Mouse (Mus musculus) C2C12 (cell line): ENCODE measurements at regions not wholly inside any gene's neighbourhood (a gene's known extent, or its start where the extent isn't known, plus 50 kb on each side); places are given as distances from the start of the nearest gene placed in this dataset.

Experiments used
- H3K27me3 ChIP-seq: one replicate; pipeline ENCODE4 v1.6.1; 2011; ENCODE audit not compliant: control insufficient read depth, insufficient read depth, insufficient read length
- H3K36me3 ChIP-seq: one replicate; pipeline ENCODE4 v1.6.1; 2011; ENCODE audit not compliant: control insufficient read depth, insufficient read depth
- H3K4me3 ChIP-seq: one replicate; pipeline ENCODE4 v1.5.1; 2011; ENCODE audit warnings: mild to moderate bottlenecking, control low read depth; ENCODE audit not compliant: poor library complexity, insufficient read depth, severe bottlenecking
- H3K79me2 ChIP-seq: one replicate; pipeline ENCODE4 v1.6.1; 2011; ENCODE audit not compliant: control insufficient read depth, insufficient read depth
- H3K79me3 ChIP-seq: one replicate; pipeline ENCODE4 v1.6.1; 2011; ENCODE audit warnings: low read depth, control low read depth
- H3ac ChIP-seq: one replicate; pipeline ENCODE3; 2011; ENCODE audit warnings: low read depth; ENCODE audit not compliant: control insufficient read depth, insufficient read length
- CEBPB ChIP-seq: IDR thresholded peaks from one replicate; pipeline ENCODE4 v1.6.1; 2011; ENCODE audit warnings: low read depth, mild to moderate bottlenecking, control low read depth, moderate library complexity
- CTCF ChIP-seq: IDR thresholded peaks from one replicate; pipeline ENCODE4 v1.5.1; 2011; ENCODE audit not compliant: control insufficient read depth, insufficient read depth, insufficient read length
- FOSL1 ChIP-seq: IDR thresholded peaks from one replicate; pipeline ENCODE4 v1.8.0; 2011; ENCODE audit warnings: mild to moderate bottlenecking, low read length; ENCODE audit not compliant: poor library complexity, insufficient read depth, severe bottlenecking
- MAX ChIP-seq: IDR thresholded peaks from one replicate; pipeline ENCODE4 v1.6.1; 2011; ENCODE audit warnings: mild to moderate bottlenecking, control low read depth
- MYOD1 ChIP-seq: IDR thresholded peaks from one replicate; pipeline ENCODE4 v1.6.1; 2011; ENCODE audit warnings: low read depth; ENCODE audit not compliant: control insufficient read depth, insufficient read length
- MYOG ChIP-seq: IDR thresholded peaks from one replicate; pipeline ENCODE4 v1.6.1; 2011; ENCODE audit not compliant: control insufficient read depth, insufficient read length; ENCODE audit errors: extremely low read depth
- USF1 ChIP-seq: IDR thresholded peaks from one replicate; pipeline ENCODE4 v1.6.1; 2011; ENCODE audit warnings: low read depth, mild to moderate bottlenecking, control low read depth, moderate library complexity

GRCm38 (mm10) chrX:167103501-167104246 lies 105.4 kb downstream of the Tmsb4x start:
- Histone ChIP-seq H3K79me3 (no peaks in the 10 kb centered on the region), H3ac (no peak overlapping the region), H3K36me3 (no peaks in the 10 kb centered on the region), H3K79me2 (no peaks in the 10 kb centered on the region), H3K4me3 (no peak overlapping the region), H3K27me3 (no peaks in the 10 kb centered on the region)
- TF ChIP-seq CTCF (no peak), CEBPB (no peak), MYOD1 (no peak), USF1 (no peak)

DNA sequence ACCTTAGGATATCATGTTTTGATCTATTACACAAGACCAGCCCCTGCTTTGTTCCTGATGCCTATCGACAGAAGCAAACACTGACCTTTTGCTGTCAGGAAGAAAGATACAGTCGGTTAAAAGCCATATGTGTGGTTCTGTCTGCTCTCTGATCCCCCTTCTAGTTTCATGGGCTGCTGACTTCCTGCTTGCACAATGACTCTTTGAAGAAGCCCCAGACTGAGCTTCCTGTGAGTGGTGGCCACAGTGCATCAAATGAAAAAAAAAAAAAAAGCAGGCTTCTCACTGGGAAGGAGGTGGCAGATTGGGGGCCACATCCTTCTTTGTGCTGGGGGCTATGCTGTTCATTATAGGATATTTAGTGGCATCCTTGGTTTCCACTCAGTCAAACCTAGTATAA lies 107.2 kb downstream of the Tmsb4x start:
- no peak for TF ChIP-seq MAX
- no peak for TF ChIP-seq FOSL1
- TF ChIP-seq MYOG: no peak
- TF ChIP-seq CTCF: no peak
- no peak for TF ChIP-seq CEBPB
- TF ChIP-seq MYOD1: no peak
- TF ChIP-seq USF1: no peak
- Histone ChIP-seq H3ac (no peak overlapping the region), H3K36me3 (no peaks in the 10 kb centered on the region), H3K79me3 (no peaks in the 10 kb centered on the region), H3K27me3 (no peaks in the 10 kb centered on the region), H3K4me3 (no peak overlapping the region), H3K79me2 (no peaks in the 10 kb centered on the region)

DNA sequence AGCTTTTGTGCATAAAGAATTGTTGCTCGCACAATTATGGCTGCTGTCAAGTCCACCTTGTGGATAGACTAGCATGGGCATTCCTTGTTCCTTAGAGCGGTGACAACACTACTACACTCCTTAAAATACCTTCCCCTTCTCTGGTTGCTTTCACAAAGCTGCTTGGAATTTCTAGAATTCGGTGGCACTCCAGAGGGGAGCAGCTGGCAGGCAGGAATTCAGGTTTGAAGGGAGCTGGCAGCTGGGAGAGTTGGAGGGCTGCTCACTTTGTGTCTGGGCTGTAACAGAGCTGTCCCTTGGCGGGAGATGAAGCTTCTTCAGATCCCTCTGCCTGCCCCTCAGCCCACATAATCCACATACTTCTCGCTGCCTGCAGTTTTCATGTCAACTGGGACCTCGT lies 109.7 kb downstream of the Tmsb4x start:
- Histone ChIP-seq H3K27me3 (no peaks in the 10 kb centered on the region), H3K79me3 (no peaks in the 10 kb centered on the region), H3K36me3 (no peaks in the 10 kb centered on the region), H3K79me2 (no peaks in the 10 kb centered on the region), H3K4me3 (no peak overlapping the region), H3ac (peak overlapping the region; percentile 24)
- peak; percentile 88 for TF ChIP-seq MYOD1
- TF ChIP-seq MAX: no peak

DNA sequence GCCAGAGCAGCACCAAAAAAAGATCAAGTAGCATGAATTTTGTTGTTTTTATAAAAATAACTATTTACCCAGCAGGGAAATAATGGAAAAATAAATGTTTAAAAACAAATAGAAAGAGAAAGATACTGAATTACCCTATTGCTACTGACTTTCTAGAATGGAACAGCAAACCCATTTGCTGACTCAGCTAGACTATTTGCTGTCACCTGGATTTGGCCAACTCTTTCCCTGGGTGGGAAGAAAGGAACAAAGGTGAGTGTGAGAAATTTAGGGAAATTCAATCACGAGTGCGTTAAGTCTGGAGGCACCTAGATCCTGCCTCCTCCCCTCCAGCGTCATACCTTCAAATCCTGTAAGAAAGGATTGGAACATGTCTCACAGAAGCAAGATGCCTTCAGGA lies 110.2 kb downstream of the Tmsb4x start:
- TF ChIP-seq CTCF (no peak), USF1 (no peak), MYOG (no peak)
- H3K27me3 ChIP-seq: no peaks in the 10 kb centered on the region

GRCm38 (mm10) chrX:167091841-167092240 lies 117.3 kb downstream of the Tmsb4x start:
- Histone ChIP-seq H3K27me3 (no peaks in the 10 kb centered on the region), H3K36me3 (no peaks in the 10 kb centered on the region), H3K4me3 (no peak overlapping the region), H3ac (no peak overlapping the region), H3K79me3 (no peaks in the 10 kb centered on the region), H3K79me2 (no peaks in the 10 kb centered on the region)
- TF ChIP-seq FOSL1: no peak
- TF ChIP-seq MYOD1: no peak
- TF ChIP-seq CEBPB: no peak
- TF ChIP-seq MYOG: no peak
- TF ChIP-seq USF1: no peak
- no peak for TF ChIP-seq MAX
- TF ChIP-seq CTCF: no peak

More for the DNA sequence above, 110.2 kb downstream of the Tmsb4x start:
- Histone ChIP-seq H3K4me3 (no peak overlapping the region), H3ac (no peak overlapping the region), H3K79me3 (no peaks in the 10 kb centered on the region), H3K36me3 (no peaks in the 10 kb centered on the region), H3K79me2 (no peaks in the 10 kb centered on the region)

GRCm38 (mm10) chrX:167088930-167089329 lies 120.2 kb downstream of the Tmsb4x start:
- H3K27me3 ChIP-seq: no peaks in the 10 kb centered on the region
- H3ac ChIP-seq: no peak overlapping the region
- no peaks in the 10 kb centered on the region for H3K79me3 ChIP-seq
- H3K4me3 ChIP-seq: no peak overlapping the region
- no peaks in the 10 kb centered on the region for H3K79me2 ChIP-seq
- no peak for TF ChIP-seq CTCF
- TF ChIP-seq MYOD1: no peak
- TF ChIP-seq MAX: no peak
- TF ChIP-seq USF1: no peak
- no peak for TF ChIP-seq MYOG
- no peak for TF ChIP-seq CEBPB
- TF ChIP-seq FOSL1: no peak
- no peaks in the 10 kb centered on the region for H3K36me3 ChIP-seq
